Mouse (Mus musculus) liver, embryonic 11.5 days (tissue): ENCODE results near the gene Lonrf2. TPM values are rescaled to one million over a fixed set of nuclear protein-coding genes. Genes with fewer than 3 reads are reported as not detected.

ENCODE experiments used
- ATAC-seq: fragments of 200-750 bp; cut with Nextera tagmentation; replicated peaks from 2 replicates; pipeline ENCODE4 v1.8.0; 2017; ENCODE audit warnings: moderate number of reproducible peaks, mild to moderate bottlenecking, moderate TSS enrichment, moderate library complexity; ENCODE audit not compliant: low FRiP score
- DNase-seq: peaks from one replicate; pipeline ENCODE4 v3.0.0-alpha.2; 2017; ENCODE audit warnings: low spot score
- H3K27ac ChIP-seq: fragments of 300-500 bp; sonication (generic); 2 replicates; pipeline ENCODE4 v1.5.1; 2014; ENCODE audit warnings: mild to moderate bottlenecking, low read depth, low read length, control low read depth
- H3K27me3 ChIP-seq: fragments of 300-500 bp; sonication (generic); replicated peaks from 2 replicates; pipeline ENCODE4 v1.6.1; 2014; ENCODE audit warnings: low read length, mixed read lengths; ENCODE audit not compliant: control insufficient read depth, insufficient read depth
- H3K36me3 ChIP-seq: fragments of 300-500 bp; sonication (generic); 2 replicates; pipeline ENCODE4 v1.6.1; 2014; ENCODE audit warnings: mild to moderate bottlenecking, low read length, moderate library complexity, mixed read lengths; ENCODE audit not compliant: control insufficient read depth, insufficient read depth
- H3K4me1 ChIP-seq: fragments of 300-500 bp; sonication (generic); replicated peaks from 2 replicates; pipeline ENCODE4 v1.6.1; 2014; ENCODE audit warnings: low read length, mixed read lengths; ENCODE audit not compliant: control insufficient read depth, insufficient read depth
- H3K4me2 ChIP-seq: fragments of 300-500 bp; sonication (generic); 2 replicates; pipeline ENCODE4 v1.6.1; 2014; ENCODE audit warnings: mild to moderate bottlenecking, control low read depth, moderate library complexity
- H3K4me3 ChIP-seq: fragments of 300-500 bp; sonication (generic); 2 replicates; pipeline ENCODE4 v1.5.1; 2014; ENCODE audit warnings: low read depth, low read length, control low read depth
- H3K9ac ChIP-seq: fragments of 300-500 bp; sonication (generic); 2 replicates; pipeline ENCODE4 v1.6.1; 2014; ENCODE audit warnings: low read depth, low read length, control low read depth
- H3K9me3 ChIP-seq: fragments of 300-500 bp; sonication (generic); 2 replicates; pipeline ENCODE4 v1.6.1; 2016; ENCODE audit warnings: low read length, inconsistent platforms, mixed read lengths; ENCODE audit not compliant: control insufficient read depth
- WGBS: fragments of 180-500 bp; shearing (Covaris S2); extraction: QIAGEN DNeasy Blood & Tissue Kit; methylation state at CpG from one replicate; pipeline ENCODE4 v1.1.7; 2014; 5-methylcytosine and 5-hydroxymethylcytosine counted together
- polyA plus RNA-seq: library from polyadenylated mRNA; unstranded; fragments of >200 nt; fragmentation: Nextera tagmentation; extraction: Ambion mirVana; gene quantifications from 2 replicates; pipeline ENCODE4 v1.2.1, GENCODE M21; 2014

Lonrf2 gene
- polyA plus RNA-seq, 1 experiment from 2014 or later: 0.41 TPM

DNA sequence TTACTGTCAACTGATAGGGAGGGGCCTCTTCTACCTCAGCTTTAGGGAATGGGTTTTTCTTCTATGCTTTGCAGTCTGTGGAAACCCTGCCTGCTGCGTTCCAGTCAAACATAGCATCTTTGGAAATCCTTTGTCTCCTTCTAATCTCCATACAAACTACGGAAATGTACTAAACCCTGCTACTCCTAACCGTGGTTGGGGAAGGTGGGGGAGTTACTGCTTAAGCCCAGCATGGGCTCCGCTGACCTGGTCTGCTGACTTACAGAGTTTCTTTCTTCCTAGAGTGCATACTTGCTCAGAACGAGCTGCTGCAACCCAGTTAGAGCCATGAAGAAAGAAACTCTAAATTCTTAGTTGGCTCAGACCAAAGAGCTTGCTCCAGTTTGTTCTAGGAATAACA is 41.0 kb downstream of the Lonrf2 start:
- no peak overlapping the region for H3K9ac ChIP-seq
- no peak for ATAC-seq
- no peak overlapping the region for H3K4me3 ChIP-seq
- no peak for DNase-seq
- H3K9me3 ChIP-seq: no peaks in the 10 kb centered on the region
- no peak overlapping the region for H3K27ac ChIP-seq
- no peak overlapping the region for H3K4me2 ChIP-seq
- H3K27me3 ChIP-seq: no peaks in the 10 kb centered on the region
- no peaks in the 10 kb centered on the region for H3K36me3 ChIP-seq
- H3K4me1 ChIP-seq: no peaks in the 10 kb centered on the region
- 54% methylated on average over 5 of the region's 5 CpGs for WGBS

DNA sequence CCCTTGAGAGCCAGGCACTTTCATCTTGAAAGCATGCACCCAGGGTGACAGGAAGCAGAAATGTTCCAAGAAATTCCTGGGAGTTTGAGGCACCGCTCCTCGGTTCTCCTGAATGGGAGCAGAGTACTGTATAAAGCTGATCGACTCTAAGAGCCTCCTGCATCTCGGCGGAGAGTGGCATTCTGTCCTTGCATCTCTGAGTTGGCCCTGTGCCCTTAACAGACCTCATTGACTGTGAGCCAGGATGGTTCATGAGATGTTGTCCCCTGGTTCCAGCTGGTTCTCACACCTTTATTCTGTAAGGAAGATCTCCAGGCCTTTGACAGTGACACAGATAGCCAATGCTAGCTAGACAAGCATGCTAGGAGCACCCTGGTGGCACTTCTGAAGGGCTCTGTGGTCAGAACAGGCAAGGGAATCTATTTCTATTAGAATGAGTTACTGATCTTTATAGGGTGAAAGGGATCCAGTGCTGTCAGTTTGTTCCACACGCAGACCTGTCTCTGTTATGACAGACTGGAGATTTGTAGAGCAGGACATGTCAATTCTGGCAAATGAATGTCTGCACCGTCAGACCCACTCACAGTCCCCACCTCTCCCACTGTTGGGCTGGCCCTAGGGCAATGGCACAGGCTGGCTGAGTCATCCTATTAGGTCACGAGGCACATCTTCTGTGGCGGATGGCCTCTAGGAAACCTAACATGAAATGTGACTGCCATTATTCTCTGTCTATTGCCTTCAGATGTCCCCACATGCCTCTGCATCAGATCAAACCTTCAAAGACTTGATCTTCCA is 45.3 kb downstream of the Lonrf2 start:
- no peak overlapping the region for H3K4me2 ChIP-seq
- no peaks in the 10 kb centered on the region for H3K9me3 ChIP-seq
- no peaks in the 10 kb centered on the region for H3K36me3 ChIP-seq
- ATAC-seq (no peak), DNase-seq (no peak)
- H3K4me1 ChIP-seq: no peaks in the 10 kb centered on the region
- H3K27ac ChIP-seq: no peak overlapping the region
- no peaks in the 10 kb centered on the region for H3K27me3 ChIP-seq
- no peak overlapping the region for H3K9ac ChIP-seq
- 76% methylated on average over 9 of the region's 9 CpGs for WGBS
- H3K4me3 ChIP-seq: no peak overlapping the region

- Histone ChIP-seq H3K36me3 (no peaks in the 10 kb centered on the region), H3K27me3 (no peaks in the 10 kb centered on the region), H3K4me3 (no peak overlapping the region), H3K27ac (no peak overlapping the region), H3K4me1 (no peaks in the 10 kb centered on the region), H3K4me2 (no peak overlapping the region), H3K9ac (no peak overlapping the region), H3K9me3 (no peaks in the 10 kb centered on the region)
- ATAC-seq (no peak), DNase-seq (no peak)
- 77% methylated on average over 7 of the region's 7 CpGs for WGBS
Observed at GRCm38 (mm10) chr1:38789988-38790602, 46.4 kb downstream of the Lonrf2 start.

GRCm38 (mm10) chr1:38788904-38789303 is 47.6 kb downstream of the Lonrf2 start:
- H3K4me3 ChIP-seq: no peak overlapping the region
- H3K36me3 ChIP-seq: no peaks in the 10 kb centered on the region
- no peaks in the 10 kb centered on the region for H3K9me3 ChIP-seq
- H3K27ac ChIP-seq: no peak overlapping the region
- H3K9ac ChIP-seq: no peak overlapping the region
- no peaks in the 10 kb centered on the region for H3K27me3 ChIP-seq
- ATAC-seq (no peak), DNase-seq (no peak)
- H3K4me1 ChIP-seq: no peaks in the 10 kb centered on the region
- WGBS: 60% methylated on average over 3 of the region's 3 CpGs
- no peak overlapping the region for H3K4me2 ChIP-seq

- WGBS: 5% methylated on average over 5 of the region's 5 CpGs
- Histone ChIP-seq H3K27me3 (no peaks in the 10 kb centered on the region), H3K27ac (no peak overlapping the region), H3K4me1 (no peaks in the 10 kb centered on the region), H3K9ac (no peak overlapping the region), H3K36me3 (no peaks in the 10 kb centered on the region), H3K4me2 (no peak overlapping the region), H3K9me3 (no peaks in the 10 kb centered on the region), H3K4me3 (no peak overlapping the region)
- no peak; the same call in 1 of the 2 replicates for ATAC-seq
- peak; percentile 39 for DNase-seq
Observed at GRCm38 (mm10) chr1:38787443-38787842, 49.1 kb downstream of the Lonrf2 start.

DNA sequence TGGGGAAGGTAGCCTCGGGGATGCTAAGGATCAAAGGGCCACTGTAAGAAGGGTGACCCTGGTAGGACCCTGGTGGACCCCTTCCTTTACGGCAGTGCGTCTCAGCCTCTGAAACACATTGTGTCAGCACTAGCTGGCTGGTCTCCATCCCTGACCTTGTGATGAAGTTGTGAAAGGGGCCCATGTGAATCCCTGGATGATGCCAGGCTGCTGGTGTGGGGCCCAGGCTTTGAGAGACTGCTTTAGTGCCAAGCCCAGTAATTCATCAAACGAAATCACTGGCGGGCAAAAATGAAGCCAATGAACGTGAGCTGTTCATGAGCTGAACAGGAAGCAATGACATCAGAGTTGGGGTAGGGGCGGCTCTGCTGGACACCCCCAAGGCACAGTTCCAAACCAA is 50.2 kb downstream of the Lonrf2 start:
- no peak overlapping the region for H3K4me3 ChIP-seq
- H3K4me1 ChIP-seq: no peaks in the 10 kb centered on the region
- no peaks in the 10 kb centered on the region for H3K36me3 ChIP-seq
- 83% methylated on average over 7 of the region's 7 CpGs for WGBS
- DNase-seq: no peak
- H3K27me3 ChIP-seq: no peaks in the 10 kb centered on the region
- no peak overlapping the region for H3K4me2 ChIP-seq
- H3K9ac ChIP-seq: no peak overlapping the region
- ATAC-seq: no peak
- no peaks in the 10 kb centered on the region for H3K9me3 ChIP-seq
- no peak overlapping the region for H3K27ac ChIP-seq

GRCm38 (mm10) chr1:38778271-38778670 is 58.2 kb downstream of the Lonrf2 start:
- H3K36me3 ChIP-seq: no peaks in the 10 kb centered on the region
- no peak overlapping the region for H3K4me2 ChIP-seq
- DNase-seq (no peak), ATAC-seq (no peak)
- no peak overlapping the region for H3K27ac ChIP-seq
- no peaks in the 10 kb centered on the region for H3K9me3 ChIP-seq
- H3K27me3 ChIP-seq: no peaks in the 10 kb centered on the region
- H3K4me3 ChIP-seq: no peak overlapping the region
- no peaks in the 10 kb centered on the region for H3K4me1 ChIP-seq
- 88% methylated on average over 1 of the region's 1 CpGs for WGBS
- H3K9ac ChIP-seq: no peak overlapping the region

DNA sequence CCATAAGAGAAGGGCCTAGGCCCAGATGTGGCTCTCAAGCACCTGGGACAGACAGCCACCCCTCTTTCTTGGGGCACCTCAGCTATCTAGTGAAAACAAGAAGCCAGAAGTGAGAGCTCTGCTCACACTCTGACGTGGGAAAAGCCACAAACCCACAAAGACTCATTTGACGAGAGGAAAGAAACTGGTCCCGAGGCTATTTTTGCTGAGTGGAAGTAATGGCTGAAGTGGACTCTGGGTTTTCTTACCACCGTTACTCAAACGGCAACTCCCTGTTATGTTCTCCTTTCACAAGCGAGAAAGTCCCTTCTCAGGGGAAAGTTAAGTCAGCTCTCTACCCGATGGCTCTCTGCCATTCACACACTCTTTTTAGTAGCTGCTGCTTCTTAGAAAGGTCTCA is 59.0 kb downstream of the Lonrf2 start:
- no peak overlapping the region for H3K27ac ChIP-seq
- no peak overlapping the region for H3K4me2 ChIP-seq
- no peak overlapping the region for H3K4me3 ChIP-seq
- no peaks in the 10 kb centered on the region for H3K27me3 ChIP-seq
- H3K36me3 ChIP-seq: no peaks in the 10 kb centered on the region
- no peaks in the 10 kb centered on the region for H3K9me3 ChIP-seq
- WGBS: 50% methylated on average over 7 of the region's 7 CpGs
- ATAC-seq (no peak), DNase-seq (no peak)
- no peaks in the 10 kb centered on the region for H3K4me1 ChIP-seq
- no peak overlapping the region for H3K9ac ChIP-seq

- WGBS: 69% methylated on average over 5 of the region's 5 CpGs
- ATAC-seq (no peak), DNase-seq (no peak)
- Histone ChIP-seq H3K27ac (no peak overlapping the region), H3K9me3 (no peaks in the 10 kb centered on the region), H3K36me3 (no peaks in the 10 kb centered on the region), H3K4me3 (no peak overlapping the region), H3K4me1 (no peaks in the 10 kb centered on the region), H3K9ac (no peak overlapping the region), H3K4me2 (no peak overlapping the region), H3K27me3 (no peaks in the 10 kb centered on the region)
Observed at GRCm38 (mm10) chr1:38775713-38776112, 60.8 kb downstream of the Lonrf2 start.
